ENCODE assay signal across 15 mouse cellular contexts in the genomic region with DNA sequence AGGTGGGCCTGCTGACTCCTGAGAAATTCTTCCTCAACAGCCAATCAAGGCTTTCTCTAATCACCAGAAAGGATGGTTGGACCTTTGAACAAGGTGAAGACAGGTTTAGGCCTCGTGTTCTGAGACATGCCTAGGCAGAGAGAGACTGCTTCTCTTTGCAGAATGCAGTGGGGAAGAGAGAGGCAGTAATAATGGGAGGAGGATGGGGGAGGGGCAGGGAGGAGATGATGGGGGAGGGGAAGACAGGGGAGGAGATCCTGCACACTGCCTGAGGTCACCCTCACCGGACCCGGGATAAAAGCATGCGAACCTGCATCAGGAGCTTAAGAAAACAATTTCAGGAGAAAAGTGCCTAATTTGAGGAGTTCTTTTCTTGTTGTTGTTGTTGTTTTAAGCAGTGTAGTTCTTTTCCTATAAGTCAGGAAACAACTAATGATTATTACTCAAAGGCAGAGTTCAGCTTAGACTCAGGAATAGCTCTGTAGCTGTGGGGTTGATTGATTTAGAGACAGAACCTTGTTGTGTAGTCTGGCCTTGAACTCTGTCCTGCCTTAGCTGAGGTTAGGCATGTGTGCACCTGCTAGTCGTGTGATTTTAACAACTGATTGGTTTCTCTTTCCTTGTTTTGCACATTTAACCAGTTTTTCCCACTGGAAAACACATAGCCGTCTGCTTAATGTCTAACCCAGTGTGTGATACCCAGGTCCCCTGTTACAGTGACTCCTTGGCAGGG. TPM values are rescaled to one million over a fixed set of nuclear protein-coding genes. Genes with fewer than 3 reads are reported as not detected.
DNase-seq lines count a peak whose midpoint lies in the region; ATAC-seq and TF ChIP-seq lines count a peak whose summit lies in the region.
"Had no signal": no experiment of that assay in that cellular context is flagged by ENCODE, and none has a peak within 500 bp of the region (broad histone marks: within the 10 kb centered on the region; RNA-seq: fewer than 3 reads in every experiment).

No protein-coding gene starts in this region.

- no peak overlapping the region for H3K9ac ChIP-seq in heart, embryonic 12.5 days
- no peak overlapping the region for H3K9ac ChIP-seq in liver, adult 2 months (ENCODE audit: low read depth, low read length)
- no peak overlapping the region for H3K9ac ChIP-seq in intestine, postnatal 0 days (ENCODE audit: low read depth, low read length)

- peaks cover 29% of the 10 kb centered on the region for H3K36me3 ChIP-seq in heart, embryonic 12.5 days
- no peaks in the 10 kb centered on the region for H3K36me3 ChIP-seq in liver, adult 2 months (ENCODE audit: control insufficient read depth, insufficient read depth, low read length)
- peaks cover 14% of the 10 kb centered on the region; the same call in 1 of the 2 replicates for H3K36me3 ChIP-seq in intestine, postnatal 0 days (ENCODE audit: control insufficient read depth, insufficient read depth)

- no peak overlapping the region for H3K4me3 ChIP-seq in heart, embryonic 12.5 days
- H3K4me3 ChIP-seq in liver, adult 2 months (ENCODE audit: insufficient read depth, low read depth, low read length): no peak overlapping the region
- no peak overlapping the region for H3K4me3 ChIP-seq in intestine, postnatal 0 days (ENCODE audit: low read depth, low read length)

- no peak overlapping the region for H3K4me2 ChIP-seq in heart, embryonic 12.5 days
- H3K4me2 ChIP-seq in intestine, postnatal 0 days (replicated peaks; ENCODE audit: low read depth): no peak overlapping the region

- 42% methylated on average over 6 of the region's 6 CpGs for WGBS in heart, embryonic 12.5 days
- 47% methylated on average over 6 of the region's 6 CpGs for WGBS in liver, adult 2 months
- 21% methylated on average over 6 of the region's 6 CpGs for WGBS in intestine, postnatal 0 days

- H3K4me1 ChIP-seq in heart, embryonic 12.5 days (replicated peaks): peaks cover 47% of the 10 kb centered on the region
- H3K4me1 ChIP-seq in liver, adult 2 months (ENCODE audit: control insufficient read depth, insufficient read depth, low read length): peaks cover 6% of the 10 kb centered on the region
- peaks cover 9% of the 10 kb centered on the region for H3K4me1 ChIP-seq in intestine, postnatal 0 days (replicated peaks; ENCODE audit: control insufficient read depth, insufficient read depth, low read length)

- DNase-seq in heart, adult 9 months (ENCODE audit: low spot score in 2 of 2): no peak
- peak; percentile 75 for DNase-seq in liver, adult 2 months (ENCODE audit: extremely low read depth, low read depth, low spot score)
- no peak for DNase-seq in liver
- peak; percentile 28 for DNase-seq in R1 (ENCODE audit: low read depth, low spot score)
- no peak for DNase-seq in cerebellum, postnatal 36 days
- DNase-seq in cerebellum, adult 8-10 months: no peak
- DNase-seq: cerebellum, adult 18-20 months; gastrocnemius, postnatal 25 days; kidney, postnatal 10 days; layer of hippocampus, adult 9-11 months; right cerebral cortex, adult 18-20 months; thymus, adult 18-20 months had no signal

- peak overlapping the region; percentile 25 for H3K27ac ChIP-seq in heart, embryonic 12.5 days (ENCODE audit: poor library complexity, severe bottlenecking)
- no peak overlapping the region for H3K27ac ChIP-seq in liver, adult 2 months (replicated peaks; ENCODE audit: insufficient read depth, low read depth, low read length)
- H3K27ac ChIP-seq in intestine, postnatal 0 days (ENCODE audit: low read depth, low read length): peak overlapping the region; percentile 78

- TF ChIP-seq POLR2A in liver, adult 2 months (IDR thresholded peaks at IDR 0.05; ENCODE audit: extremely low read depth, insufficient read depth, low read length): no peak

- ATAC-seq in heart, embryonic 12.5 days (ENCODE audit: insufficient number of reproducible peaks, low FRiP score): no peak
- ATAC-seq in intestine, postnatal 0 days: peak; percentile 82

- no peaks in the 10 kb centered on the region for H3K9me3 ChIP-seq in heart, embryonic 12.5 days (replicated peaks)
- H3K9me3 ChIP-seq in intestine, postnatal 0 days (ENCODE audit: control insufficient read depth): no peaks in the 10 kb centered on the region

- no peak for TF ChIP-seq CTCF in liver, adult 2 months (IDR thresholded peaks at IDR 0.05; ENCODE audit: low read depth, low read length)
- TF ChIP-seq CTCF in intestine, postnatal 0 days (IDR thresholded peaks at IDR 0.05; ENCODE audit: low read depth): no peak

- H3K27me3 ChIP-seq in heart, embryonic 12.5 days (replicated peaks): no peaks in the 10 kb centered on the region
- H3K27me3 ChIP-seq in liver, adult 2 months (ENCODE audit: control insufficient read depth, insufficient read depth, low read length): no peaks in the 10 kb centered on the region
- H3K27me3 ChIP-seq in intestine, postnatal 0 days (replicated peaks; ENCODE audit: control insufficient read depth, insufficient read depth, low read length): no peaks in the 10 kb centered on the region

- H3K79me2 ChIP-seq in liver, adult 2 months (ENCODE audit: control insufficient read depth, insufficient read depth, low read length): no peaks in the 10 kb centered on the region

RNA-seq across cellular contexts. Expression of gene Gdpd5, which starts 30.0 kb away (rescaled TPM):
- polyA plus RNA-seq in heart, embryonic 12.5 days (2016; fragmentation: Nextera tagmentation; extraction: Ambion mirVana): 28.5 and 28.8 TPM in 2 replicates
- 0.28 and 0.67 TPM in 2 replicates for total RNA-seq in liver, adult 2 months (2014; rRNA removed)
- polyA plus RNA-seq in liver, adult 2 months (2012; rRNA removed): 0.71 and 1.7 TPM in 2 replicates
- 15.7 and 16.9 TPM in 2 replicates for polyA plus RNA-seq in intestine, postnatal 0 days (2015; fragmentation: Nextera tagmentation; extraction: Ambion mirVana)

RNA-seq across cellular contexts. Expression of gene Klhl35, which starts 54.6 kb away (rescaled TPM):
- 0.85 and 1.3 TPM in 2 replicates for polyA plus RNA-seq in heart, embryonic 12.5 days (2016; fragmentation: Nextera tagmentation; extraction: Ambion mirVana)
- total RNA-seq in liver, adult 2 months (2014; rRNA removed): 0.13 TPM in 1 of 2 replicates, not detected in the other
- 0.11 TPM in 1 of 2 replicates, not detected in the other for polyA plus RNA-seq in liver, adult 2 months (2012; rRNA removed)
- polyA plus RNA-seq in intestine, postnatal 0 days (2015; fragmentation: Nextera tagmentation; extraction: Ambion mirVana): 0.76 and 1.1 TPM in 2 replicates
- total RNA-seq: gastrocnemius, postnatal 25 days had no signal
- polyA plus RNA-seq: liver, embryonic 16.5 days had no signal

RNA-seq across cellular contexts. Expression of gene Serpinh1, which starts 58.2 kb away (rescaled TPM):
- polyA plus RNA-seq in heart, embryonic 12.5 days (2016; fragmentation: Nextera tagmentation; extraction: Ambion mirVana): 1,302 and 1,316 TPM in 2 replicates
- total RNA-seq in liver, adult 2 months (2014; rRNA removed): 16.2 and 22.2 TPM in 2 replicates
- 11.7 and 14.5 TPM in 2 replicates for polyA plus RNA-seq in liver, adult 2 months (2012; rRNA removed)
- 199 and 204 TPM in 2 replicates for polyA plus RNA-seq in intestine, postnatal 0 days (2015; fragmentation: Nextera tagmentation; extraction: Ambion mirVana)

Comparison
In these comparisons a context has a peak if more than half of its experiments do, and no peak if none do; other contexts are left out.
1. DNase-seq: peak in liver, adult 2 months (single experiment) and R1 (single experiment); none in heart, adult 9 months (0 of 2), liver (single experiment), cerebellum, postnatal 36 days (0 of 2) and cerebellum, adult 8-10 months (single experiment).
2. RNA of gene Serpinh1, which starts 58.2 kb away (polyA plus RNA-seq): 1,302 to 1,316 TPM in heart, embryonic 12.5 days and 199 to 204 TPM in intestine, postnatal 0 days; 11.7 to 14.5 TPM in liver, adult 2 months; every median in the first group is over 10 times any median in the second.